Mouse (Mus musculus): Measurements from ENCODE around the gene Gpx5.
A peak's percentile ranks its signal among the peaks of the same experiment; 100 is the strongest.
"Not testable (repeated sequence)": the region's sequence is repeated elsewhere in the genome, so short reads cannot be mapped to it uniquely, and the experiment has no call there.

Gene Gpx5

GRCm38 (mm10) chr13:21265736-21266135, 26.8 kb downstream of the Gpx5 start:
- DNase-seq (ENCODE audit: low spot score in 2 of 2), result no peak

DNA sequence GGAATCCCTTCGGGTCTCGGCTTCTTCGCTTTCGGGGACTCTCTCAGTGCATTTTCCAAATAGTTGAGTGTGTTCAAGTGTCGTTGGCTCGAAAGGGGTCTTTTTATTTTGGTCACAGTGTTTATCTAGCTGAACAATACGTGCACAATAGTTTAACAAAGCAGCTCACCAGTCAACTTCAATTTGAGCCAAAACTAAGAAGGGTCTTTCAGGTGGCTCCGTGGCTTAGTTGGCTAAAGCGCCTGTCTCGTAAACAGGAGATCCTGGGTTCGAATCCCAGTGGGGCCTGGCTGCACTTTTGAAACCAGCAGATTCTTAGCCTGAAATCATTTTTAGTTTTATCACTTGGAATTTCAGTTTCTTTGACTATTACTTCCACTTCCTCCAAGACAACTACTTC, 28.2 kb downstream of the Gpx5 start:
- peak in 1 of 2 experiments; percentile 11 for DNase-seq (ENCODE audit: low spot score in 2 of 2)

- no peak for DNase-seq (ENCODE audit: low spot score in 2 of 2)
Measured at GRCm38 (mm10) chr13:21263910-21264309, 28.6 kb downstream of the Gpx5 start.

DNA sequence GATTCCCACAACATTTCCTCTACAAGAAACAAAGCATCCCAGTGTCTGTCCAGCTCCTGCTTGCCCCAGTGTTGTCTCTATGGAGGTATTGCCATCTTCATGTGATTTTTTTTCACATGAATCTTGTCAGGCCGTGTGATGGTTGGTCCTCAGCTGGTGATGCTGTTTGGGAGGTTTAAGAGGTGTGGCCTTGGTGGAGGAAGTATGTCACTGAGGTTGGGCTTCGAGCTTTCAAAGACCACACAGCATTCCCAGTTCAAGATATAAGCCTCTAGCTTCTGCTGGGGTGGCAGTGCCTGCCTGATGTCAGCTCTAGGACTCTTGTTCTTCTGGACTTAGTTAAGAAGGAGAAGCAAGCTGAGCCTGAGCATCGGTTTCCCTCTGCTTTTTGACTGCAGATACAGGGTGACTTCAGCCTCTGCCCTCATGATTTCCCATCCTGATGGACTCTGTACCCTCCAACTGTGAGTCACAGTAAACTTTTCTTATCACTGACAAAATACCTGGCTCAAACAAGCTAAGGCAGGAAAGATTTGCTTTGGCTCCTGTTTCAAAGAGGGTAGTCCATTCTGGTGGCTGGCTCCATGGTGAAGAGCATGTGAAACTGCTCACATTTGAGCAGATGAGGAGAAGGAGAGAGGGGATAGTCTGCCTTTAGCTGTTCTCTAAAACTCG, 29.6 kb downstream of the Gpx5 start:
- no peak for DNase-seq (ENCODE audit: low spot score in 2 of 2)

DNA sequence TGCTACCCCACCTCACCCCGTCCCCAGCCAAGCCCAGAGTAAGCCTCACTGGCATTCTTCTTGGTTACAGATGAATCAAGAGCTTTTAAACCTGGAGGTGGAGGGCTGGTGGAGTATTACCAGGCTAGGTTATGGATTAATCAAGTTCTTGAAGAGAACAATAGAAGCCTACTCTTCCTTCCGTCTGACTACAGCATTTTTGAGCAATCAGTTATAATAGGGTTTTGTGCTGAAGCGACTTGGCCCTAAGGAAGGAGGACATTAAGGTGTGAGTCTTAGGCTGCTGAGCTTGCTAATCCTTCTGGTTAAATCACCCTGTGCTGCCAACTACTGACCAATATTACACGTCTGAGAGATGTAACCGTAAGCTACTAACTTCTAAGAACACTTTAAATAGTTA, 32.2 kb downstream of the Gpx5 start:
- no peak for DNase-seq (ENCODE audit: low spot score in 2 of 2)

DNA sequence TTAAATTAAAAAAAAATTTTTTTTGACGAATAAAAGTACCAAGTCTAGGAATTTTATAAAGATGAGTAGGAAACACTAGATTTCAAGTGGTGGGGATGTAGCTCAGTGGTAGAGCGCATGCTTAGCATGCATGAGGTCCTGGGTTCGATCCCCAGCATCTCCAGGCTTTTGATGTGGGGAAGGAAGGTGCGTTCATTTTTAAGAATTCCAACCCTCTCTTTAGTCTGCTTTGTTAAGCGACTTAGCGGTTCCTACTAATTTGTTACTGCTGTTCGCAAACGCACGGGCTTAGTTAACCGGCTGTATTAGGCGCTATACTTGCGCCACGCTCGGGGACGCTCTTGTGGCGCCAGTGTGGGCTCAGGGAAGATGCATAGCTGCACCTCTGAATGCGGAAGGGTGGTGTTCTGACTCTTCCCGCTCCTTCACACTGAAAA, 32.8 kb downstream of the Gpx5 start:
- DNase-seq (ENCODE audit: low spot score in 2 of 2), result no peak

- no peak for DNase-seq (ENCODE audit: low spot score in 2 of 2)
Measured at GRCm38 (mm10) chr13:21259171-21259631, 33.3 kb downstream of the Gpx5 start.

- no peak for DNase-seq (ENCODE audit: low spot score in 2 of 2)
Measured at GRCm38 (mm10) chr13:21258524-21258923, 34.0 kb downstream of the Gpx5 start.

DNA sequence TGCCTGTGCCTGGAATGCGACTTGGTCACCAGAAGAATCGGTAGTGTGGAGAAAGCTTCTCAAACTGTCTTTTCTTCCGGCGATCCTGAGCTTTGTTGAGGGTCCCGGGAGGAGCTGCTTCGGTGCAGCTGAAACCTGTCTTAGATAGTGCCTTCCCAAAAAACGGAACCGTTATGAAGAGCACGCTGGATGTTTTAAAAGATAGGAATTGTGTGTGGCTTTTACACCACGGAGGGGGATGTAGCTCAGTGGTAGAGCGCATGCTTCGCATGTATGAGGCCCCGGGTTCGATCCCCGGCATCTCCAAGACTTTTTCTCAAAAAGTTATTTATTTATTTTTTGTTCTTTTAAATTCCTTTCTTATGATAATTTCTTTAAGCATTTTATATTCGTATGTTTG, 38.5 kb downstream of the Gpx5 start:
- DNase-seq (ENCODE audit: low spot score in 2 of 2), result no peak

DNA sequence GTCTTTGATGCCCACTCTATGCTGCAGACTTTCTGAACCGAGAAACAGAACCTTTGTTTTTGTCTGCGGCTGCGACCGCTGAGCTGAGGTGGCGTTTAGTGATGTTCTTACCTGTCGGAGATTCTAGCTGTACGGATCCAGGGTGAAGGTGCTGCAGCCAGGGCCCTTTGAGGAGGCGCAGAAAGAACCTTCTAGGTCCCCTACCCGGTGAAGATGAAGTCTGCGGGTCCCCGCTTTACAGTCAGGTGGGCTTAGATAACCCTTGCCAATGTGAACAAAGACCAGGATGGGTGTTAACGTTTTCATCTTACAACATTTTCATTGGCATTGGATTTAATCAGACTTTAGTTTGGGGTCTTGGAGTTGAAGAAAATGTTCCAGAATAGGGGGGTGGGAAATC, 39.0 kb downstream of the Gpx5 start:
- no peak for DNase-seq (ENCODE audit: low spot score in 2 of 2)

GRCm38 (mm10) chr13:21253040-21253439, 39.5 kb downstream of the Gpx5 start:
- DNase-seq (ENCODE audit: low spot score in 2 of 2), result no peak

DNA sequence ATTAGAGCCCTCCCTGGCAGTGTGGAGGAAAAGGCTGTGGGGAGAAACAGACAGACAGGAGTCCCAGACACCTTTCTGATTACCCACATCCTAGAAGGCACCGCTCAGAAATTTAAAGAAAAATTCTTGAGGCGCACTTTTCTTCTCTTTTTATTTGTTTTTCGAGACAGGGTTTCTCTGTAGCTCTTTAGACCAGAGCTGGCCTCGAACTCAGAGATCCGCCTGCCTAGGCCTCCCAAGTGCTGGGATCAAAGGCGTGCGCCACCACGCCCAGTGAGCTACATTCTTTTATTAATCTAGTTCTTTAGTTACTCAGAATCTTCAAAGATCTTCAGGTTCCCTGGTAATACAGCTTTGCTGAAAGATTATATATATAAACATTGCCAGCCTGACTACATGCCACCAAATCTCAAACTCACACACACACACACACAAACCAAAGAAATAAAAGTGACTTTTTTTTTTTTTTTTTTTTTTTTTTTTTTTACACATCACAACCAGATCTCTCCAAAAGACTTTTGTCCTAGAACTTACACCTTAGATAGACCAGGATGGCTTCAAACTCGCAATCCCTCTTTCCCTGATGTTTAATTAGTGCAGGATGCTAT, 42.4 kb downstream of the Gpx5 start:
- DNase-seq (ENCODE audit: low spot score in 2 of 2), result no peak

- no peak for DNase-seq (ENCODE audit: low spot score in 2 of 2)
Measured at GRCm38 (mm10) chr13:21249022-21249421, 43.5 kb downstream of the Gpx5 start.

DNA sequence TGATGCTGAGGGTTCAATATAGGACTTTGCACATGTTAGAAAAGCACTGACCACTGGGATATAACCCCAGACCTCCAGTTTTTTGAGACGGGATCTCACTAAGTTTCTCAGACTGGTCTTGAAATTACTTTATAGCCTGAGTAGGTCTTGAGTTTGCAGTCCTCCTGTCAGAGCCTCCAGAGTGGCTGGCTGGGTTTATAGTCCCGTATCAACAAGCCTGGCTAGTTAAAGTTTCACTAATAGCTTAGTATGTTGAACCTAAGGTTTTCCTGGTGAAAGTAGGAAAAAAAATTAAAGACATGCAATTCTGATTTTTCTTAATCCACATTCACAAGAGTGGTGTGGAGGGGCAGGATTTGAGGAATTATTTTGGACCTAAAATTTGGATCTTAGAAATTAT, 46.3 kb downstream of the Gpx5 start:
- no peak for DNase-seq (ENCODE audit: low spot score in 2 of 2)

DNA sequence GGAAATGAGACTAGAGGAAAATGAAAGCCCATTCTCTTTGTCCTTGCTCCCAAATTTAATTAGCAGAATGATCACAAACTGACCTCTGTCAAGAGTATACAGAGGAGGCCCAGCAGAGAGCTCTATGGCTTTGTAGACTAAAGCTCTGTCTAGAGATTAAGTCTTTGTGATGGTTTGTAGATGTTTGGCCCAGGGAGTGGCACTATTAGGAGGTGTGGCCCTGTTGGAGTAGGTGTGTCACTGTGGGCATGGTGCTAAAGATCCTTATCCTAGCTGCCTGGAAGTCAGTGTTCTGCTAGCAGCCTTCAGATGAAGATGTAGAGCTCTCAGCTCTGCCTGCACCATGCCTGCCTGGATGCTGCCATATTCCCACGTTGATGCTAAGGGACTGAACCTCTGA, 47.6 kb downstream of the Gpx5 start:
- DNase-seq (ENCODE audit: low spot score in 2 of 2), result not testable (repeated sequence)

DNA sequence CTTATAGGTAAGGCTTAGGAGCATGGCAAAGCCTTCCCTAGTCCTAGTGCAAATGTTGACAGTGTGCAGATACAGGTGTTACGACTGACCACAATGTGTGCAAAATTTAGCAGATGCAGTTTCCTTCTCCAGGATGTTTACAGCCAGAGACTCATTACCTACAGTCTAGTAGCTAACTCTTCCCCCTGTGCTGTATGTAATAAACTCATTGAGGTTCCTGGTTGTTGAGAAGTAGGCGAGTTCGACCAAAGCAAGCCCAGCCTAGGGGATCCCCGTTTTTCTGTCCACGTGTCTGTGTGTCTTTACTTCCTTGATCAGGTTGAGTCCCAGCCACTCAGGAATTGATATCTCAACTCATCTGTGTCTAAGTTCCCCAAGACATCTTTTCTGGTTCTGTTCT, 48.4 kb downstream of the Gpx5 start:
- DNase-seq (ENCODE audit: low spot score in 2 of 2), result no peak

- DNase-seq (ENCODE audit: low spot score in 2 of 2), result no peak
Measured at GRCm38 (mm10) chr13:21243196-21243595, 49.3 kb downstream of the Gpx5 start.

DNA sequence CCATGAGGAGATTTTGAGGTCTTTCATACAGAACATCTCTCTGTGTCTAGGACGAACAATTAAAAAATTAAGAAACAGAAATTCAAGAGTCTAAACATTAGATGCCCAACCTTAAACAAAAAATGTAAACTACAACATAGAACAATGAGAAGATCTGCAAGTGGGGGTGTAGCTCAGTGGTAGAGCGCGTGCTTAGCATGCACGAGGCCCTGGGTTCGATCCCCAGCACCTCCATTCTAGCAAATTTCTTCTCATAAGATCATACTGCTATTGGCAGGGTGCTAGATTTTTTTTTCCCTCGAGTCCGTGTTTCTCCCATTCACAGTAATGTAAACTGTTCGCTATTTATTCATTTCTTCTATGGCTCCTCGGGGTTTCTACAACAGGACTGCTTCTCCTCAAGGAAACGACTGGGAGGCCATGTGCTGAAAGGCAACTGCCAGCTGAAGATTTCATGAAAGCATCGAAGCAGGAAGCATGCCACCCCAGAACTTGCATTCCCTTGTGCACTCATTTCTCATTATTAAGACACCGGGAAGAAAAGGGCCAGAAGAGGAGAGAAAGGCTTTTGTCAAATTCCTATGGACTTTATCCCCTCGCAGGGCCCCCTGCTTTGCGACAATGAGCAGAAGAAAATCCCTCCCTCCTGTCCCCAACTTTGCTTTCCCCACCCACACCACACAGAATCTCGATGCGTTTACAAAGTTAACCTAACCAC, 50.0 kb downstream of the Gpx5 start:
- DNase-seq (ENCODE audit: low spot score in 2 of 2), result peak in 1 of 2 experiments; percentile 18

- DNase-seq (ENCODE audit: low spot score in 2 of 2), result no peak
Measured at GRCm38 (mm10) chr13:21240788-21241187, 51.7 kb downstream of the Gpx5 start.

- DNase-seq (ENCODE audit: low spot score in 2 of 2), result no peak
Measured at GRCm38 (mm10) chr13:21237161-21237560, 55.4 kb downstream of the Gpx5 start.

- DNase-seq (ENCODE audit: low spot score in 2 of 2), result no peak
Measured at GRCm38 (mm10) chr13:21236714-21237113, 55.8 kb downstream of the Gpx5 start.
